Mouse (Mus musculus): Measurements from ENCODE around the gene Itgad.

Gene Itgad

GRCm38 (mm10) chr7:128178385-128178784 is 24.2 kb downstream of the Itgad start:
- DNase-seq (ENCODE audit: extremely low spot score, low spot score), result no peak

GRCm38 (mm10) chr7:128180126-128180525 is 25.9 kb downstream of the Itgad start:
- DNase-seq (ENCODE audit: extremely low spot score, low spot score), result no peak

GRCm38 (mm10) chr7:128180546-128180945 is 26.4 kb downstream of the Itgad start:
- DNase-seq (ENCODE audit: extremely low spot score, low spot score), result no peak

- DNase-seq (ENCODE audit: extremely low spot score, low spot score), result no peak
These were observed 27.5 kb downstream of the Itgad start for GRCm38 (mm10) chr7:128181691-128182090.

- no peak for DNase-seq (ENCODE audit: extremely low spot score, low spot score)
These were observed 47.4 kb downstream of the Itgad start for GRCm38 (mm10) chr7:128201607-128202006.

GRCm38 (mm10) chr7:128203071-128203470 is 48.9 kb downstream of the Itgad start:
- DNase-seq (ENCODE audit: extremely low spot score, low spot score), result no peak

- DNase-seq (ENCODE audit: extremely low spot score, low spot score), result no peak
These were observed 50.0 kb downstream of the Itgad start for GRCm38 (mm10) chr7:128204179-128204578.

GRCm38 (mm10) chr7:128205695-128206094 is 51.5 kb downstream of the Itgad start:
- no peak for DNase-seq (ENCODE audit: extremely low spot score, low spot score)

GRCm38 (mm10) chr7:128206152-128206551 is 52.0 kb downstream of the Itgad start, which contains the start of gene Cox6a2:
Cox6a2 (minus strand) TSS chr7:128206387.
- no peak for DNase-seq (ENCODE audit: extremely low spot score, low spot score)

GRCm38 (mm10) chr7:128208187-128208586 is 54.0 kb downstream of the Itgad start:
- DNase-seq (ENCODE audit: extremely low spot score, low spot score), result peak; percentile 51

- no peak for DNase-seq (ENCODE audit: extremely low spot score, low spot score)
These were observed 55.6 kb downstream of the Itgad start for GRCm38 (mm10) chr7:128209826-128210225.

GRCm38 (mm10) chr7:128219952-128220351 is 65.8 kb downstream of the Itgad start:
- no peak for DNase-seq (ENCODE audit: extremely low spot score, low spot score)

GRCm38 (mm10) chr7:128220936-128221335 is 66.8 kb downstream of the Itgad start:
- DNase-seq (ENCODE audit: extremely low spot score, low spot score), result no peak

GRCm38 (mm10) chr7:128231741-128232140 is 77.6 kb downstream of the Itgad start:
- no peak for DNase-seq (ENCODE audit: extremely low spot score, low spot score)

- no peak for DNase-seq (ENCODE audit: extremely low spot score, low spot score)
These were observed 80.6 kb downstream of the Itgad start for GRCm38 (mm10) chr7:128234796-128235195.

- DNase-seq (ENCODE audit: extremely low spot score, low spot score), result no peak
These were observed 81.3 kb downstream of the Itgad start for GRCm38 (mm10) chr7:128235481-128235880.

- no peak for DNase-seq (ENCODE audit: extremely low spot score, low spot score)
These were observed 82.2 kb downstream of the Itgad start for GRCm38 (mm10) chr7:128236426-128236825.

- peak; percentile 91 for DNase-seq (ENCODE audit: extremely low spot score, low spot score)
These were observed 82.8 kb downstream of the Itgad start, which contains the start of gene Armc5 for GRCm38 (mm10) chr7:128236856-128237592. Armc5 (plus strand) TSS chr7:128237342.

- DNase-seq (ENCODE audit: extremely low spot score, low spot score), result no peak
These were observed 83.4 kb downstream of the Itgad start for GRCm38 (mm10) chr7:128237593-128237926.

GRCm38 (mm10) chr7:128237927-128238778 is 84.0 kb downstream of the Itgad start, which contains the start of gene 9130023H24Rik:
9130023H24Rik (minus strand) TSS chr7:128238031.
- DNase-seq (ENCODE audit: extremely low spot score, low spot score), result peak; percentile 100

- DNase-seq (ENCODE audit: extremely low spot score, low spot score), result no peak
These were observed 84.8 kb downstream of the Itgad start for GRCm38 (mm10) chr7:128238991-128239390.

GRCm38 (mm10) chr7:128240131-128240784 is 86.1 kb downstream of the Itgad start:
- no peak for DNase-seq (ENCODE audit: extremely low spot score, low spot score)

Measured in neural tube, embryonic 10.5 days (tissue).